Mouse (Mus musculus): Measurements from ENCODE around the gene Tex264. TPM values are rescaled to one million over a fixed set of nuclear protein-coding genes. Genes with fewer than 3 reads are reported as not detected.
"Not testable (repeated sequence)": the region's sequence is repeated elsewhere in the genome, so short reads cannot be mapped to it uniquely, and the experiment has no call there.

Gene Tex264
- polyA plus RNA-seq, 1 experiment from 2014 or later = 49.3 TPM

DNA sequence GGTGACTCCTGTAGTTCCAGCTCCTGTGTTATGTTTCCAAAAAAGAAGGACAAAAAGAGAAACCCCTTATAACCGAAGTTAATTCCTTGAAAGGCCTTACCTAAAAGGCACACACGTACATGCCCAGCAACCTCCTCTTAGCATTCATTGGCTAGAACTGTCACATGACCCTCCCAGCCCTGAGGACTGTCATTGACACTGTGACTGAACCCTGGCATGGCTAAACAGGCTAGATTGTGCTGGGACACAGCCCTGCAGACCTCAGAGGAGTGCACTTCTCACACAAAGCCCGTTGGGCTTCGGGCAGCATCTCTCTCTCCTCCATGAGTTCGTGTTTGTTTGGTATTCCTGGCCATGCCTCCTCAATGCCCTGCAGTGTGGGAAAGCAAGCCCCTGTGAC lies 53.5 kb downstream of the Tex264 start:
- Histone ChIP-seq H3K9me3 (no peaks in the 10 kb centered on the region), H3K4me2 (replicated peaks) (no peak overlapping the region), H3K27ac (replicated peaks) (no peak overlapping the region), H3K4me1 (no peaks in the 10 kb centered on the region), H3K4me3 (no peak overlapping the region), H3K9ac (replicated peaks) (no peak overlapping the region), H3K36me3 (no peaks in the 10 kb centered on the region), H3K27me3 (no peaks in the 10 kb centered on the region)
- 63% methylated on average over 5 of the region's 5 CpGs for WGBS
- no peak for ATAC-seq (replicated peaks)

DNA sequence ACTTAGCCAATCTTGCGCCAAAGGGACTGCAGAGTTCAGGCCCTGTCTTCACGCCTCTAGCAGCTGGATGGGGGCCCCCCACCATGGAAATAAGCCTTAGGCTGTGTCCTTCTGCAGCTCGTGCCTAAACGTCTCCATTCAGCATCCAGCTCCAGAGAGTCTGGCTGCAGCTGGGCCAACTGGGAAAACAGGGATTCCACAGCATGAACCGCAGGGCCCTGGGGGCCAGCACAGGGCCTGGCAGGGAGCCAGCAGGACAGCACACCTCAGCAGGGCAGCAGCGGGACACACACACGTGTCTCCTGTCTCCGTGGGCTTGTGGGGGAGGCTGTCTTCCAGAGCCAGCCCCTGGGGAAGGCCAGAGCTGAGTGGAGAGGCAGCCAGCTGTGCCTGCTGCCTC lies 57.9 kb downstream of the Tex264 start:
- not testable (repeated sequence) for ATAC-seq (replicated peaks); H3K9ac ChIP-seq (replicated peaks); H3K36me3 ChIP-seq; H3K4me2 ChIP-seq (replicated peaks); H3K9me3 ChIP-seq; H3K4me3 ChIP-seq; H3K4me1 ChIP-seq; H3K27me3 ChIP-seq; H3K27ac ChIP-seq (replicated peaks)
- WGBS = 30% methylated on average over 8 of the region's 8 CpGs

DNA sequence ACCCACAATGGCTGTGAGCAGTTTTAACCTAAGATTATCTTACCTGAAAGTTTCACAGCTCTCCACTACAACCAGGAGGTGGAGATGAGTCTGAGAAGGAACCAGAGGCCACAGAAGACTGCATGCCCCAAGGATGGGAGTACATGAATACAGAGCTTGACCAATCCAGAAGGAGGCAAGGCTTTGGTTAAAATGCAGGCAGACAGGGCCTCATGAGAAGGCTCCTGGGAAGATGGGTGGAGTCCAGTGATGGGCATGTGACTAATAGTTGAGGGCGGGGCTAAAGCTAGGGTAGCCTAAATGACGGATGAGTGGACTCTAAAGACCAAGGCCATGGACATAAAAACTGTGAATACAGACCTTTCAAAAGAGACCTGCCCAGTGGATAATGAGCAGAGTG lies 59.4 kb downstream of the Tex264 start, which contains the start of gene Iqcf6:
TSS of gene Iqcf6 (plus strand) at position 301 of the 400 bp plus-strand sequence.
- no peaks in the 10 kb centered on the region for H3K4me1 ChIP-seq
- no peak within 1 kb of the TSS for H3K4me2 ChIP-seq (replicated peaks)
- no peaks in the 10 kb centered on the region for H3K36me3 ChIP-seq
- 83% methylated on average over 2 of the region's 2 CpGs for WGBS
- no peaks in the 10 kb centered on the region for H3K9me3 ChIP-seq
- H3K4me3 ChIP-seq = no peak within 1 kb of the TSS
- no peaks in the 10 kb centered on the region for H3K27me3 ChIP-seq
- no peak for ATAC-seq (replicated peaks)
- H3K9ac ChIP-seq (replicated peaks) = no peak within 1 kb of the TSS
- H3K27ac ChIP-seq (replicated peaks) = no peak within 1 kb of the TSS

DNA sequence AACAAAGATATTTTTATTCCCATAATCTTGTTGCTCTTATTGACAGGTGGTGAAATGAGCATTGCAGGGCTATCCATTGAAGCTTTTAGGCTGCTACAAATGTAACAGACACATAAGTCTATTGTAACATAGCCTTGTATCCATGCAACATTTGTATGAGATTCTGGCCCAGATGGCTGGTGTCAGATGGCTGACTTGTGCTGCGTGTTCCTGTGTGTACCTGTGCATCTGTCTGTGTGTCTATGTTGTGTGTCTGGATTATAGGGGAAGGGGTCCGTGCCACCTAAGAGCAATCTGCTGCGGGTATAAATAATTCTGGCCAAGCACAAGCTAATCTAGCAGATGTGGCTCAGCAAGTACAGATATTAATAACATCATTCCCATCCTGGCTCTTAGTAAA lies 68.2 kb downstream of the Tex264 start:
- Histone ChIP-seq H3K4me2 (replicated peaks) (no peak overlapping the region), H3K27ac (replicated peaks) (no peak overlapping the region), H3K9me3 (0 out of 2 replicates have a peak, but pooled peaks cover 4% of the 10 kb centered on the region), H3K4me3 (no peak overlapping the region), H3K27me3 (no peaks in the 10 kb centered on the region), H3K4me1 (no peaks in the 10 kb centered on the region), H3K36me3 (no peaks in the 10 kb centered on the region), H3K9ac (replicated peaks) (no peak overlapping the region)
- ATAC-seq (replicated peaks) = no peak
- 78% methylated on average over 3 of the region's 3 CpGs for WGBS

DNA sequence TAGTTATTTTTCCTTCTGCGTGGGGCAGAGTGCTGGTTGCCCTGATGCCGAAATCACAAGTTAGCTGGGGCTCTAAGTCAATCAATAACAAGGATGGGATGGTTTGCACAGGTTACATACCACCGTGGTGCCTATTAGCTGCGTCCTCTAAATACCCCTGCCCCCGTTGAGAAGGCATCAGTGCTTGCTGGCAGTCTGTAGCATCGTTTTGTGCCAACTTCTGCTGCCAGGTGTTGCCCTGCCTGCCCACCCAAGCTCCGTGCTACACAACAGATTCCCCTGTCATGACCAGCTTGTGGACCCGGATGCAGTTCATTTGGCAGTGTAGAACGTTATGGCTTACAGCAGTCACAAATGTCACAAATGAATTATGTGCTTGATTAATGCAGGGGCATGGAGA lies 69.4 kb downstream of the Tex264 start:
- H3K4me3 ChIP-seq = no peak overlapping the region
- H3K27me3 ChIP-seq = no peaks in the 10 kb centered on the region
- no peak overlapping the region for H3K27ac ChIP-seq (replicated peaks)
- H3K4me1 ChIP-seq = no peaks in the 10 kb centered on the region
- no peak overlapping the region for H3K9ac ChIP-seq (replicated peaks)
- 84% methylated on average over 9 of the region's 9 CpGs for WGBS
- no peak for ATAC-seq (replicated peaks)
- no peak overlapping the region for H3K4me2 ChIP-seq (replicated peaks)
- H3K36me3 ChIP-seq = no peaks in the 10 kb centered on the region
- H3K9me3 ChIP-seq = 0 out of 2 replicates have a peak, but pooled peaks cover 4% of the 10 kb centered on the region

DNA sequence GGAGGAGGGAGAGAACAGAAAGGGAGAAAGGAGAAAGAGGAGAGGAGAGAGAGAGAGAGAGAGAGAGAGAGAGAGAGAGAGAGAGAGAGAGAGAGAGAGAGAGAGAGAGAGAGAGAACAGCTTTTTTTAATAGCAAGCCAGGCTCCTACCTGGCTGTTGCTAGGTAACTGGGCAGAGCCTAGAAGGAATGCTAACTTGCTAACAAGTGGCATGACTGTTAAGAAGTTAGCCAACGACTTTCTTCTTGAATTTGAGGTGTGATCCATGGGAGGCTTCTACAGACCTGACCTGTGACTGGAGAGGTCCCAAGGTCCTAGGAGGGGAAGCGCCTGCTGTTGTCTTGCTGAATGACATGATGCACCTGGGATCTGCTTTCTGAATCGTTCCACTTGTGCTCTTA lies 71.1 kb downstream of the Tex264 start:
- no peak overlapping the region for H3K4me2 ChIP-seq (replicated peaks)
- no peak overlapping the region for H3K27ac ChIP-seq (replicated peaks)
- H3K36me3 ChIP-seq = no peaks in the 10 kb centered on the region
- H3K4me1 ChIP-seq = no peaks in the 10 kb centered on the region
- WGBS = 45% methylated on average over 3 of the region's 3 CpGs
- H3K9ac ChIP-seq (replicated peaks) = no peak overlapping the region
- H3K4me3 ChIP-seq = no peak overlapping the region
- ATAC-seq (replicated peaks) = no peak
- 0 out of 2 replicates have a peak, but pooled peaks cover 4% of the 10 kb centered on the region for H3K9me3 ChIP-seq
- no peaks in the 10 kb centered on the region for H3K27me3 ChIP-seq

DNA sequence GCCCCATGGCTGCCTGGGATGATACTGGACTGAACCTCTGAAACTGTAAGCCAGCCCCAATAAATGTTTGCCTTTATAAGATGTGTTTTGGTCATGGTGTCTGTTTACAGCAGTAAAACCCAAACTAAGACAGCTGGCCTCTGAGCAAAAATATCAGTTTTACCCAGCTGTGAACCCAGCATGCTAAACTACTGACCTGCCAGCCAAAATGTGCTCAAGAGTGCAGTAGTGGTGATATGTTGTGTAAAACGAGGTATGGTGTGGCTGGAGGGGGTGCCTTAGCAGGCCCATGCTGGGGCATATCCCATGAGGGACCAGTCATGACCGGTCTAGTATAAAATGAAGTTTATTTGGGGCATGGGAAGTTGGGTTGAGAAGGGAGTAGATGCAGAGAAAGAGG lies 71.8 kb downstream of the Tex264 start:
- no peaks in the 10 kb centered on the region for H3K27me3 ChIP-seq
- H3K27ac ChIP-seq (replicated peaks) = no peak overlapping the region
- no peaks in the 10 kb centered on the region for H3K9me3 ChIP-seq
- H3K4me1 ChIP-seq = no peaks in the 10 kb centered on the region
- H3K4me2 ChIP-seq (replicated peaks) = no peak overlapping the region
- no peak overlapping the region for H3K9ac ChIP-seq (replicated peaks)
- no peaks in the 10 kb centered on the region for H3K36me3 ChIP-seq
- 69% methylated on average over 2 of the region's 2 CpGs for whole genome bisulfite sequencing
- ATAC-seq (replicated peaks) = no peak
- H3K4me3 ChIP-seq = no peak overlapping the region

DNA sequence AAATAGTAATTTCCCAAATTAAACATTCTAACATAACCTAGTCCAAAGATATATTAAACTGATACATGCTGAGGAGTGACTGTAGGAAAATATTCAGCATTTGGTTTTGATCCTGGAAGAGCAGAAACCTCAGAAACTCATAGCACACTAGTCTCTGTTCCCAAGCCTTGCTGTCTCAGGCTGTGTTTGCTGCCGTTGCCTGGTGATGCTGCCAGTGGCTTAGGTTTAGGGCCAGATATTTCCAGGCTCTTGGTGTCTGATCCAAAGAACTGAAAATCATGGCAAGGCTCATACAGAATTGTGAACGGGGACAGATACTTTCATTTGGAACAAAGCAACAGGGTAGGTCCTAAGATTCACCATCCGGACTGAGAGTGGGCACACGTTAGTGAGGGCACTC lies 75.0 kb downstream of the Tex264 start:
- 74% methylated on average over 4 of the region's 4 CpGs for WGBS
- no peak for ATAC-seq (replicated peaks)

More for the DNA sequence above, 75.0 kb downstream of the Tex264 start:
- Histone ChIP-seq H3K36me3 (no peaks in the 10 kb centered on the region), H3K9me3 (no peaks in the 10 kb centered on the region), H3K4me2 (replicated peaks) (no peak overlapping the region), H3K4me1 (no peaks in the 10 kb centered on the region), H3K27ac (replicated peaks) (no peak overlapping the region), H3K4me3 (no peak overlapping the region), H3K27me3 (no peaks in the 10 kb centered on the region), H3K9ac (replicated peaks) (no peak overlapping the region)

Other genes with a start within 250 kb of the Tex264 start
- gene Acy1, start 247.6 kb downstream of the Tex264 start, polyA plus RNA-seq (2015; fragmentation: Nextera tagmentation; extraction: Ambion mirVana) = 33.1 and 36.4 TPM in 2 replicates
- gene Abhd14b, start 238.5 kb downstream of the Tex264 start, polyA plus RNA-seq (2015; fragmentation: Nextera tagmentation; extraction: Ambion mirVana) = 5.6 and 6.9 TPM in 2 replicates
- gene Abhd14a, start 238.2 kb downstream of the Tex264 start, polyA plus RNA-seq (2015; fragmentation: Nextera tagmentation; extraction: Ambion mirVana) = 64.8 and 68.5 TPM in 2 replicates
- 251 and 266 TPM in 2 replicates for gene Pcbp4, start 232.6 kb downstream of the Tex264 start, polyA plus RNA-seq (2015; fragmentation: Nextera tagmentation; extraction: Ambion mirVana)
- 0.64 and 0.75 TPM in 2 replicates for gene Gpr62, start 220.0 kb downstream of the Tex264 start, polyA plus RNA-seq (2015; fragmentation: Nextera tagmentation; extraction: Ambion mirVana)
- gene Rrp9, start 210.0 kb downstream of the Tex264 start, polyA plus RNA-seq (2015; fragmentation: Nextera tagmentation; extraction: Ambion mirVana) = 57.9 and 60.9 TPM in 2 replicates
- gene Parp3, start 209.0 kb downstream of the Tex264 start, polyA plus RNA-seq (2015; fragmentation: Nextera tagmentation; extraction: Ambion mirVana) = 0.41 and 0.47 TPM in 2 replicates
- not detected in 2 replicates for gene Iqcf1, start 186.0 kb downstream of the Tex264 start, polyA plus RNA-seq (2015; fragmentation: Nextera tagmentation; extraction: Ambion mirVana)
- gene Iqcf5, start 171.4 kb downstream of the Tex264 start, polyA plus RNA-seq (2015; fragmentation: Nextera tagmentation; extraction: Ambion mirVana) = not detected in 2 replicates
- not detected in 2 replicates for gene Iqcf3, start 124.3 kb downstream of the Tex264 start, polyA plus RNA-seq (2015; fragmentation: Nextera tagmentation; extraction: Ambion mirVana)
- gene Iqcf4, start 114.9 kb downstream of the Tex264 start, polyA plus RNA-seq (2015; fragmentation: Nextera tagmentation; extraction: Ambion mirVana) = not detected in 2 replicates
- gene Iqcf6, start 59.3 kb downstream of the Tex264 start, polyA plus RNA-seq (2015; fragmentation: Nextera tagmentation; extraction: Ambion mirVana) = not detected in 2 replicates
- 9.2 and 9.7 TPM in 2 replicates for gene Grm2, start 29.8 kb downstream of the Tex264 start, polyA plus RNA-seq (2015; fragmentation: Nextera tagmentation; extraction: Ambion mirVana)
- gene Rad54l2, start 103.3 kb upstream of the Tex264 start, polyA plus RNA-seq (2015; fragmentation: Nextera tagmentation; extraction: Ambion mirVana) = 8.0 and 8.3 TPM in 2 replicates
- 18.5 and 26.1 TPM in 2 replicates for gene Dcaf1, start 135.9 kb upstream of the Tex264 start, polyA plus RNA-seq (2015; fragmentation: Nextera tagmentation; extraction: Ambion mirVana)
- gene Rbm15b, start 201.5 kb upstream of the Tex264 start, polyA plus RNA-seq (2015; fragmentation: Nextera tagmentation; extraction: Ambion mirVana) = 17.3 and 19.9 TPM in 2 replicates
- 189 and 204 TPM in 2 replicates for gene Manf, start 206.1 kb upstream of the Tex264 start, polyA plus RNA-seq (2015; fragmentation: Nextera tagmentation; extraction: Ambion mirVana)

Data from forebrain, embryonic 15.5 days (tissue).